Mouse (Mus musculus) kidney, postnatal 10 days (tissue): ENCODE results near the gene Hscb.

Source experiments
- DNase-seq: peaks from one replicate; pipeline ENCODE4 v3.0.0; 2021; ENCODE audit warnings: mixed read lengths

Hscb gene

DNA sequence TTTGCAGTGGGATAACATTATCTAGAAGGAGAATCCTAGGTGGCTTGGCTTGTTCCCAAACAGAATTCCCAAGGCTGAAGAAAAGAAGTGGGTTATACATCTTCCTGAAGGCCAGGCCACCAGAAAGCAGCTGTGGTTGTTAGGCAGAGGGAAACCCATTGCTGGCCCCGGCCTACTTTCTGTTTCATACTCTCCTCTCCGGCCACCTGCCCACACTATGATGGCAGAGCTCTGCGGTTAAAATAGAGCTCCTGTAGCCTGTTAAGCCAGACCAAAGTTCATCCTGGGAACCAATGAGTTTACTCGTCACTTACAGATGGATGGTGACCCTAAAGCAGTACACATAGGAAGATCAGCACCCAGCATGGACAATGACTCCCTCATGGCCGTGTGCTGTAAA lies 12.0 kb downstream of the Hscb start:
- DNase-seq: no peak

DNA sequence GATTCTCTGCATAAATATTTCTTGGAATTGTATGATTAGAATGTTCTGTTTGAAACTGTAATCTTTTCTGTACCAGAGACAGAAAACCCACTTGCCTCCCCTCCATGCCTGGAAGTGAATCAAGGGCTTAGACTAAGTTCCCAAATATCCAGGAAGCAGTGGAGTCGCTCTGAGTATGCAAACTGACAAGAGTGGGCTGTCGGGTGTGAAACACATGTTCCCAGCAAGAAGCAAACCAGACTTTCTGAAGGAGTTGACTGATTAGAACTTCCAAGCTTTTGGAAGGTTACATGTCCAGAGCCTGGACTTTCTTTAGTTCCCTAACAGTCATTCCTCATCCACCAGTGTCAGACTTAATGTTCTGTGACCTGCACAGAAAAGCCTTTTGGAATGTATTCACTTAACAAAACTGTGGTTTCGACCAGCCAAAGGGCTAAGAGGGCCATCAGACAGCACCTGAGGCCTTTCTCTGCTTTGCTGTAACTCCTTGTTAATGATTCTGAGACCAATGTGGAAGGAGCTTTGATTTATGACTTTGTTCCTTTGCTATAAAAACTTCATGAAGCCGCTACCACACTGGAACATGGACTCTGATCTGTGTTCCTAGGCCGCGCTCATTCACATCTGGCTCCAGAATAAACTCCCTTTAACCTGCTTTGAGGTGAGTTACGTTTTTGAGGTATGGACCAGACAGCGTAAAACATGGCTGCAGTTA lies 12.6 kb downstream of the Hscb start:
- DNase-seq: peak; percentile 20

DNA sequence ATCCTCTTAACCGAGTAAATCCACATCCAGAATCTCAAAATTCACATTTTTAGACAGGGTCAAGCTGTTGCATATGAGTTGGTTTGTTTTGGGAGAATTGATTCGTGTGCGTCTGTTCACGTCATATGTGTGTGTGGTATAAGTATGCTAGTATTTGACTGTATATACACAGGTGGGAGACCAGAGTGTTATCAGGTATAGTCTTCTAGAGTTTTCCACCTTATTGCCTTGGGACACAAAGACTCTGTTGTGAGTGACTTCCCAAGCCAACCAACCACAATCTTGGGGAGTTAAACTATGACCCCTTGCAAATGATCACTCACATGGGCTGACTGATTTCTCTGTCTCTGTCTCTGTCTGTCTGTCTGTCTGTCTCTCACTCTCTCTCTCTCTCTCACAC lies 15.2 kb downstream of the Hscb start:
- no peak for DNase-seq

DNA sequence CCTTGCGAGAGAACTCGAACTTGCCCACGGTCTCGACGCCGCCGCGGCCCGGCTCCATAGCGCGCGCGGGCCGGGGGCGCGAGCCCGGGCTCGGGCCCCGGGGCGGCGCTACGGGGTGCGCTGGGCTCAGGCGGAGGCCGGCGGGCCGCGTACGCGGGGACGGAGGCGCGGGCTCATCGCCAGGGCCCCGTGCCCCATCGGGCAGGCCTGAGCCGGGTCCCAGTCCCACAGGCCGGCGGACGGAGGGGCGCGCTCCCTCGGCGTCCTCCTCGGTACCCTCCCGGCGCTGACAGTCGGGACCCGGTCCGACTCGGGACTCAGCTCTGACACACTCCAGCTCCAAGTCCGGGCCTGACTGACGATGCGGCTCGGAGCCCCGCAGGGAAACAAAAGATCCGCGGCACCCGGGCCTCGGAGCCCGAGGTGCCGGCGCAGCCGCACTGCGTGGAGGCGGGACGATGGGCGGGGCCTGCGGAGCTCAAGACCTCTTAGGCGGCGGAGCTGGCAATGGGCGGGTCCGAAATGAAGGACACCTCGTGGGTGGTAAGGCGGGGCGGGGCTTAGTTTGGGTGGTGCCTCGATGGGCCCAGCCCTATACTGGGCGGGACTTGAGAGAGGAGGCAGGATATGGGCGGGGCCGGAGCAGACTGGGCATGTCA lies 29.8 kb downstream of the Hscb start, which contains the start of gene Ulk1:
Ulk1 (minus strand) TSS at position 431 of the 659 bp plus-strand sequence.
- peak; percentile 100 for DNase-seq

DNA sequence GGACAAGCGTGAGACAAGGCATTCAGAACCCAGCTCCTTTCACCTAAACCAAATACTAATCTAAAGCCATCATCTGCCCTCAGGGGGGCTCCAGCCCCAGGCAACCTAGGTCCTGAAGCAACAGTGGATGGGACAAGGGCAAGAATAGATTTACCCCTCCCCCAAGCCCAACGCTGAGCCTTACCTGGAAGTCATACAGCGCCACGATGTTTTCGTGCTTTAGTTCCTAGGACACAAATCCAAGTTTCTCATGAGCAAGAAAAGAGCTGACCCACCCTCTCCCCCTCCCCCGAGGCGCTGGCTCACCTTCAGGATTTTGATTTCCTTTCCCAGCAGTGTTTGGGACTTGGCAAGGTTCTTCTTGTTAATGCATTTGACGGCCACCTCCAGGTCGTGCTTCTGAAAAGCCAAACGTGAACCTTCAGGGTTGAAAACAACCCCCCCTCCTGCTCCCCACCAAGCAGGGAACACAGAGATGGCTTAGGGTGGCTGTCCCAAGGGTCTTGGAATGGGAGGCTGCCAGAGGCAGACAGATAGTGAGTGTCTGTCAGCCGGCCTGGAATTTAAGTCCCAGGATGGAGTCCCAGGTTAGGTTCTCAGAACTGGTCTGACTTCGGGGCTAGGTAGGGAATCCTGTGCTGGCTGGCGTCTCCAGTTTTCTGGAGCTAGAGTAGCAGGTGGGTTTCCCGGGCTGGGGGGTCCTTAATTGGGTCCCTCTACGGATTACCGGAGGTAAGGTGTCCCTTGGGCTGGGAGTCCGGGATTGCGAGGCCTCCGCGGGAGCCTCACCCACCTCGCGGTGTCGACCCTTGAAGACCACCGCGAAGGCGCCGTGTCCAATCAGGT lies 30.5 kb downstream of the Hscb start:
- DNase-seq: peak; percentile 53

DNA sequence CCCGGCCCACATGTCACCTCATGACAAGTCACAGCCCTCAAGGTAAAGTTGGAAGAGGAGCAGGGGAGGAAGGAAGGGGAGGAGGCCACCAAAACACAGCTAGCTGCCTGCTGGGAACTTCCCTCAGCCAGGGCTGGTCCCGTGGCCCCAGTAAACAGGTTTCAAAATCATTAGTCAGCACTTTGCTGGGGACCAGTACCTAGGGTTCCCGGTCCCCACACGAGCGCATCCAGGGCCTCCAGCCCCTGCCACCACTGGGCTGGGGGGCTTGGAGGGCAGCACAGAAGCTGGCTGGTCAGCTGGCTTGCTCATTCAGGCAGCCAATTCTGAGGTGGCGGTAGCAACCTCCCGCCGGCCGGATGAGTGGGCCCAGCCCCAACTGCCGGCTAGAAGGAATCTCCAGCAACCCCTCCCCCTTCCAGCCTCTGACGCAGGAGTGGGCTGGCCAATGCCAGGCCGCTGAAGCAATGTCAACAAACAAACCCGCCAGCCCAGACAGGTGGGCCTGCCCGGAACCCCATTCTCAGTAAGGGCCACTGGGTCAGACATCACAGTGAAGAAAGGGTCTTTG lies 31.4 kb downstream of the Hscb start:
- peak; percentile 96 for DNase-seq

DNA sequence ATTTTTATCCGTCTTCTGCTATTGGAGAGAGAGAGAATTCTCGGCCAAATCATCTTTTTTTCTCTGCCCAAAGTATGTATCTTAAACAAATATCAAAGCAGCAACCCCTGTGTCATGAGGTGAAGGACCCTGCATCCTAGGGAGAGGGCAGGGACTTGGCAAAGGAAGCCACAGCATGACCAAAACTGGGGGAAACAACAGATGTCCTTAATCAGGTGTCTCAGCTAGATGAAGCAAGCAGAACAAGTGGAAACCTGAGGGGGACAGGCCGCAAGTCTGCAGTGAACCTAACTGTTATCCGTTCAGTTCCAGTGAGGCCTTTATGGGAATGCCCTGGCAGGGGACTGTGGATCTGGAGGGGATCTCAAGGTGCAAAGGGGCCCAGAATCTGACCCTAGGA lies 32.1 kb downstream of the Hscb start:
- peak; percentile 5 for DNase-seq

DNA sequence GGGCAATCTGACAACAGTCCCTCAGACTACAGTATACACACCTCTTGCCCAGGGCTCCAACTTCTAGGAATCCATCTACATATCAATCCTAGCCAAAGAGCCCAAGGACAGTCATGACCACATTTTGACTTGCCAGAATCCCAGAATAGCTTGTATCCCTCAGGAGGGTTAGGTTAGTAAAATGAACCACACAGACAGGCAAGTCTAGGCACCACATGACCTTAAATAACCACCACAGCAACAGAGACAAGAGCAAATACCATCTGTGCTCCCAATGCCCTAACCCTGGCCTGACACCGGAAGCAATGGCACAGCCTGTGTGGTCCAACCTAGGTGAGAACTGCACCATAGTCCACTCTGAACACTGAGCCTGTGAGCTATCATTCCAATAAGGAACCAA lies 32.9 kb downstream of the Hscb start:
- no peak for DNase-seq

DNA sequence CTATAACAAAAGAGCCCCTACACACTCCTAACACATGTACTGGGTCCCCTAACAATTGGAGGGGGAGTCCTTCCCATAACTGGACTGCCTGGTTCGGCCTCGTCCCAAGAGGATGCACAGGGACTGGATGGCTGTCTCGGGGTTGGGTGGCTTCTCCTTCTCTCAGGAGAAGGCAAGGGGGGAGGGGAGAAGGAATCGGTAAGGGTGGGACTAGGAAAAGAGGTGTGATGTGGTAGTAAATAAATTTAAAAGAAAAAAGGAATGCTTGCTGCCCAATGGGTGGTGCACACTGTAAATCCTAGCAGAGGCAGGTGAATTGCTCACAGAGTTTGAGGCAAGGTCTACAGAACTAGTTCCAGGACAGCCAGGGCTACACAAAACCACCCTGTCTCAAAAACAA lies 33.4 kb downstream of the Hscb start:
- no peak for DNase-seq

DNA sequence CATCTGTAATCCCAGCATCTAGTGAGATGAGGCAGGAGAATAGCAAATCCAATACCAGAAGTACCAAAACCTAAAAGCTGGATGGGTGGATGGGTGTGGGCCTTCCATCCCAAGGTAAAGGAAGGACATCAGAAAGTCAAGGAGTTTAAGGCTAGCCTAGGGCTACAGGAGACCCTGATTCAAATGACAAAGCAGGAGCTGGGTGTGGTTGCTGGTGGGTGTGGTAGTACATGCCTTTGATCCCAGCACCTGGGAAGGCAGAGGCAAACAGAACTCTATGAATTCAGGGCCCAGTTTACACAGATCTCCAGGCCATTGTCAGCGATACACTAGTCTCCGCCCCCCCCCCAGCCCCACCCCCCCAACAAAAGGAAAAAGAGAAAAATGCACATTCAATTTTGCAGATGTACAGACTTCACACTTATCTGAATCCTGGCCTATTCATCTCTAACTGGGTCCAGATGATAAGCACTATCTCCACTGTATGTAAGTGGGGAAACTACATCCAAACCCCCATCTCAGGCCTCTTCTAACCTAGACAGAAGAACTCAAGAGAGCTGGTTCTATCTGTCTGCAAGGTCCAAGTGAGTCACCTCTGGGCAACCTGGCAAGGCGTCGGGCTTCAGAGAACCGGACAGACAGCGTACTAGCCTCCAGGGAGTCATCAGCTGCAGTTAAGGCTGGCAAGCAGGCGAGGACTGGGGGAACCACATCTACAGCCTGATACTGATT lies 35.4 kb downstream of the Hscb start:
- DNase-seq: no peak

DNA sequence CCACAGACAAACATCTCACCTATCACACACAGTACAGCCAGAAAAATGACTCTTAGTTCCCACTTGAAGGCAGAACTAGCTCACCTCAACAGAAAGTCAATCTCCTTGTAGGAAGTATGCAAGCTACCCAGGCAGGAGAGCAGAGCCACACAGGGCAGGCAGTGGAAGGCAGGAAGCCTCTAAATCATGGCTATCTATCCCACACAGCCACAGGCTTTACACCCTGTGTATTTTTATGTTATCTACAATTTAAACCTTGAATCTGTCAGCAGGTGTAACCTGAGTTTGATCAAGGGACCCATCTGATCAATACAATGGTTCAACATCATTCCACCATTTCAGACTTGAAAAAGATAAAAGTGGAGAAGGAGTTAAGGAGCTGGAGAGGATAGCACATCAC lies 36.8 kb downstream of the Hscb start:
- DNase-seq: no peak

DNA sequence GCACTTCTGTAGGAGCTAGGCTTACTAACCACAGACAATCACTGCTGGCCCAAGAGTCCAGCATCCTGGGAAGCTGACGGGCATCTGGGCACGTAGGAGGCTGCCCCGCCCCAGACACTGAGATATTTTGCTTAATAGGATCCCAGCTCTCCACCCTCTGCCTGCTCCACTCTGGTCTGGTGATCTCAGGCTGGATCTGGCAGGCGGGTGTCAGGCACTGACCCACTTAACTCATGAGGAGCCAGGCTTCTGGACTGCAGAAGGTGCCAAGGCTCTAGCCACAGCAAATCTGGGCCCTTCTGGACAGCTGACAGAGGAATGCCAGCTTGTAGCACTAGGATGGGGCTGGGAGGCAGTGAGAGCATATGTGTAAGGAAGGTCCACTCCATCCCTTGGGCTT lies 37.4 kb downstream of the Hscb start:
- DNase-seq: peak; percentile 25

DNA sequence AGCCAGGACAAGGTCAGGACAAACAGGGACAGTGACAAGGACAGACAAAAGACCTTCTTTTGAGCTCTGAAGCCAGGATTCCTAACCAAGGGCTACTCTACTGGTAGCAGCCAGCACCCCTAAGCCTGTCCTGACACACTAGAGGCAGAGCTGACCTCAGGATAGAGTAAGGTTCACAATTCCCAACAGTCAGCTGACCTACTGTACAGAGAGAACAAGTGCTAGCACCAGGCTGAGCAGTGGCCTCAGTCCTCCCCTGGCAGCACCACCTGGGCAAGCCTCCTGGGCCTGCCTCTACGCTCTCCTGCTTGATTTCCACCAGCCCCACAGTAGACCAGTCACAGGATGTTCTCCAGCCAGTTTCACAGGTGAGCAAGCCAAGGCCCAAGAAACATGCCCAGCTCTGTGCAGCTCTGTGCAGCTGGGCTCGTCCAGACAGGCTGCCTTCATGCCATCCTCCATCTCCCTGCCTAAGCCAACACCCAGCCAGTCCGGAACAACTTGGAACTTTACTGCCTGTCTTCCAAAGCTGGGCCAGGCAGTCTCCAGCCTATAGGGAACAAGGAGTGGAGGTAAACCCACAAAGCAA lies 38.4 kb downstream of the Hscb start:
- no peak for DNase-seq

DNA sequence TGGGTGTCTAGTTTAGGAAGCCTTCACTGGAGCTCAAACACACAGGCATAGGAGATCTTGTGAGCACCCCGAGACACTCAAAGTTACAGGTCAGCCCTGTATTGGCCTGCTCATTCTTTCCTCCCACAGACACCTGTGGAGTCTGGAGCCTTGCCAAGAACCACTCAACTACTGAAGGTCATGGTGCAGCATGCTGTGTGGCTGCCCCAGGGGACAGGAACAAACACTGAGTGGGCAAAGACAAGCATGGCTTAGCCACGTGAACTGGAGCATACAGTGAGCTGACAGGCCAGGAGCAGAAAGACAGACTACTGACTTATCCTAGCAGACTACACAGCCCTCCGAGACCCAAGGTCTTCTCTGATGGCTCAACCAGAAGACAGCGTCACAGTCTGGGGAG lies 41.9 kb downstream of the Hscb start:
- DNase-seq: peak; percentile 77

DNA sequence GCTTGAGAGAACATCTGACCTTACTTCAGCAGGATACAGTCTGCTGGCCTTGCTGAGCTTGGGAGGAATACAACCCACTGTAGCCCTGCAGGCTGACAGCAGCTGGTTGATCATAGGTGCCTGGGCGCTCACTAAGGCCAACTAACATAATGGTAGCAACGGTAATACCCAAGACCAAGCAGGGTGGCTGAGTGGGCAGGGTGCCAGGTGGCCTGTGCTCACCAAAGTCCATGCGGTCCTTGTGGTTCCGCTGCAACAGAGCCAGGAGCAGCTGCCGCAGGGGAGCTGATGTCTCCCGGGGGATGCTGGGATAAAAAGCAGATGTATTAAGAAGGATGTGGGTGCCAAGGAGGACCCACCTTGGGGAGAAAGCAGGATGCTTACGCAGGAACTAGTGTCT lies 45.2 kb downstream of the Hscb start:
- DNase-seq: peak; percentile 53

DNA sequence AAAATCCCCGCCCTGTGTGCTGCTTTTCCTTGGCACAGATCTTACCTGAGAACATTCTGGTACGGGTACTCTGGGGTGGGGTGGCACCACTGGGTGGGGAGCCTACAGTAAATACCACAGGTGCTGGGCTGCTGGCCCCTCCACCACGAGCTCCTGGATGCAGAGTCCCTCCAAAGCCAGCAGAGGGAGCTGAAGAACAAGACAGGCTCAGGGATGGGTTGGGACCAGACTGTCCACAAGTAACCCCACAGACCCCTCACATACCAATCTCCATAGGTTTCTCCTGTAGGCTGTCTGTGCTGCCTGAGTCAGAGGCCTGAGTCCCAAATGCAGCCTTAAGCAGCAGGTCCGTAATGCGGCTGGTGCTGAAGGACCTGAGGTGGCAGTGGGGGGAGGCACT lies 50.9 kb downstream of the Hscb start:
- peak; percentile 55 for DNase-seq

DNA sequence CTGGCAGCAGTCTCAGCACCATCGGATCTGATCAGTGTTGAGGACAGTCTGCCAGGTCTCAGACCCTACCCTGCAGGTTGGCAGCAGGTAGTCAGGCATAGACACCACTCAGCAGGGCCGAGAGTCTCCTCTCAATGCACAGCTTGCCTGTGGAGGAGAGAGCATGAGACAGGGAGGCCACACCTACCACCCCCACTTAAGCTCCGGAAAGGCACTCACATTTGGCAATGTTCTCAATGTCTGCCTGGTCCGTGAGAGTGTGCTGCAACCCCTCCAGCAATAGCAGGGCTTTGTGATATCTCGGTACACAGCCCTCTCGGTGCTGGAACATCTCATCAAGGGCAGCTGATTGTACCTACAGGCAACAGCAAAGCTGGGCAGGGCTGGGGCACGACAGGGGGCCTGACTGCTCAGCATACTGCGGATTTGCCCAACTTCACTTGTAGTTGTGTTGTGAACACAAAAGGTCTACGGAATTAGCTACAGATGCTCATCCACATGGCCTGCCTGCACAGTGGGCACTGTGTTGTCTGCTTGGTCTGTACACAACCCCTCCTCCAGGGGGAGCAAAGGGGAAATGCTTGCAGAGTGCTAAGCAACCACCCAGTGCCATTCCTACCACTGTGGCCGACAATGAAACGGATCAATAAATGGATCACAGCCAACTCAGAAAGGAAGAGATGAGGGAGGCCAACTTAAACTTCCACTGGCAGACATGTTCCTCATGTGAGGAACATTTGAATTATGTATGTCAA lies 53.3 kb downstream of the Hscb start:
- no peak for DNase-seq

DNA sequence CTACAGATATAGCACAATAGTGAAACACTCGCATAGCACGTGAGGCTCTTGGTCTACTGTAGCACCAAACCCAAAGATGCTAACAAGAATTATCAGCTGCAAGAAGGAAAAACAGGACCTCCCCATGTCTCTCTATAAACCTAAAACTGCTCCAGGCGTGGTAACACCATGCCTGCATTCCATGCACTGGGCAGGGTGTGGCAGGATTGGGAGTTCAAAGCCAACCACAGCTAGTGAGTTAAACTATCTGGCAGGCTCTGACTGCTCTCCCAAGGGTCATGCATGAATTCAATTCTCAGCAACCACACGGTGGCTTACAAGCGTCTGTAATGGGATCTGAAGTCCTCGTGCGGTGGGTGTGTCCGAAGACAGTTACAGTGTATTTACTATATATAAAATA lies 56.4 kb downstream of the Hscb start:
- no peak for DNase-seq

DNA sequence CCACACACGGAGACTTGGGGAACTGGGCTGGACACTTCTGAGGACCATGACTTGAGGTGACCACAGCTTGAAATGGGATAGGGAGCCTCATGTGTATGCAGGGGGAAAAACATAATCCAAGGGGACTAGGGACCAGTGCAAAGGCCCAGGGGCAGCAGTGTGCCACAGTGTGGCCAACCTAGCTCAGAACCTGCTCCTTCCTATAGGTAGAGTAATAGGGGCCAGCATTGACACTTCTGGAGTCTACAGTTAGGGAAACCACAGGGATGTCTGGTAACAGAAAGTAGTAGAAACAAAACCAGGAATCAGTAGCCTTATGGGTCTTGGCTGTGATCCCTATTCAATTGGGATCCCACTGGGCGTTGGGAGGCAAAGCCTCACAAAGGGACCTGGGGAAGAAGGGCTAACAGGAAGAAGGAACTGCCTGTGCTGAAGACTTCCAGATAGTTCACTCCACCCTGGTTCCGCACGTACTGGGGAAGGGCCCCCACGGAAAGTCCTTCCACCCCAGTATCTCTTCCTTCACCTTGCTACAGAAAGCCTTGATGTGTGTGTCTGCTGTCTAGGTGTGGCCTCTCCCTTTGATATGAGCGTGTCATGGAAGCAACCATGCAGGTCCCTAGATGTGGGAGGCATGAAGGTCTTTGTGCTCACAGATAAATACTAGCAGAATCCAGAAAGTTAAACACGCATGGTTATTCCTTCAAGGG lies 57.9 kb downstream of the Hscb start:
- DNase-seq: no peak

DNA sequence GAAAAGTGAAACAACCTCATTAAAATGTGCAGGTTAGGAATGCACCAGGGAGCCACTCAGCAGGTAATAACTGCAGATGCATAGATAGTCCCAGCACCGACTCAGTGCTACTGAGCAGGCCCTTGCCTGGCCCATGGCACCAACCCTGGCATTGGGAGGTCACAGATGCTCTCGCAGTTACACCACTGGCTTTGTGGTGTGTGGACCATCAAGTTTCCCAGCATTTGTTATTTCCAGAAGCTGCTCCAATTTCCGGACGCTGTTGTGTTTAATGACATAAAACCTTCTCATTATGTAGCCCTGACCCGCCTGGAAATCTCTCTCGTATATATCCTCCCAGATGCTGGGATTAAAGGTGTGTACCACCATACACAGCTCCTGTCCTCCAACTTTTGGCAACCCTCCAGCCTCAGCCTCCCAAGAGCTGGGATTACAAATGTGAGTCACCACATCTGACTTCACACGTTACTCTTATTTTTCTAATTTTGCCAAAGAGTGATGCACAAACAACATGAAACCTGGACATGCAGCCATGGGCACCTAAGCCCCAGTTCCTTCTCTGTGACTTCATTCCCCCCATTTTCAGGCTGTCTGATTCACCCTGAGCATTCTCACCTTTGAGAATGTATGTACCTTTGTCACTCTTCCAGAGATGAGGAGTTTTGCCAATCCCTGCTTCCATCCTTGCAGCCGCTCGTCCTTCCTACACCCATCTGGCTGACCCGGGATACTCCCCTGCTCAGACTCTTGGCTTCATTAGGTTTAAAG lies 58.6 kb downstream of the Hscb start:
- peak; percentile 47 for DNase-seq
